Mouse (Mus musculus) layer of hippocampus, adult 18-20 months (tissue): ENCODE measurements around the gene Mapk14. TPM values are rescaled to one million over a fixed set of nuclear protein-coding genes. Genes with fewer than 3 reads are reported as not detected.

ENCODE experiments used
- DNase-seq, 2 experiments: peaks; one replicate each; pipeline ENCODE4 v3.0.0; 2022; ENCODE audit warnings: low spot score in 2 of 2
- long read RNA-seq: library from polyadenylated mRNA; stranded (forward); transcript quantifications from one replicate; pipeline ENCODE4 v2.0.0, GENCODE M21; 2021
- total RNA-seq, 2 experiments: library from RNA; stranded (reverse); gene quantifications; 2 replicates each; pipeline ENCODE4 v1.2.3; 2021

Gene Mapk14
- 10 to 100 TPM; 75.0 to 80.5 TPM for total RNA-seq
- long read RNA-seq, transcript Mapk14-201 (12 exons, 3,562 nt), result minor isoform, 43 of 112 reads
- long read RNA-seq, transcript Mapk14-202 (12 exons, 3,548 nt), result major isoform, 55 of 112 reads
- long read RNA-seq, partial matches to known transcripts, result 3 of 112 reads
- long read RNA-seq, other reads (novel, unspliced or antisense), result 10 of 112 reads

DNA sequence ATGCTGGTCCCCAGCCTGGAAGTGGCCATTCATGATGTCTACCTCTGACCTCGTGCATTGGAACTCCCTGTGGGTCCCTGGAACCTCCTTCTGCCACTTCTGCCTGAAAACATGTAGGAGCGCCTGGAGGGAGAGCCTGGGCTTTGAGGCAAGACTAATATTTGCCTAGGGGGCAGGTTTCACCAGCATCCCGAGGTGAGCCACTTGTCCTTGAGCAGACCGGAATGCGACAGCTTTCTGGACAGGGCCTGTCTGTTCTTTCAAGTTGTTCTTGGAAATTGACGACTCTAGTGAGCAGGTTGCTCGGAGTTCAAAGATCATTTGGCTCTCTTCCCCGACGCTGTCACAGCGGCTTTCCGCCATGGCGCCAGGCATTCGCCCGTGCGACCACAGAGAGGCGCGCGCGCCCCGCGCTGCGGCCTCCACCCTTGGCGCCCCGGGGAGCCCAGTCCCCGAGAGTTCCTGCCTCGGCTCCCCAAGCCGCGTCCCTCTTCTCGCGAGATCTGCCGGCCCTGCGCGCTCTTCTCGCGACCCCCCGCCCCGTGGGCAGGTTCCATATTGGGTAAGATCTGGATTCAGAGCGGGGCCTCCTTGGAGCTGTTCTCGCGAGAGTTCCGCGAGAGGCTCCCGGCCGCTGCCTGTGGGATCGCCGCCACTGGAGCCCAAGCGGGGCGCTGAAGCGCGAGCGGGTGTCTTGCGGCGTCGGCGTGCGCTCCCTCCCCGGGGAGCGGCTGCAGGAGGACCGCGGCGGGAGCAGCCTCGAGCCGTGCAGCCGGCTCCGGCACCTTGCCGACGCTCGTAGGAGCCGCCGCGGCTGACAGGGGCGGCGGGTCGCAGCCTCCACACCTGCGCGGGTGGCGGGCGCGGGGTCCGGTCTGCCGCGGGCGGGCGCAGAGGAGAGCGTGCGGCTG is at the start of gene Mapk14:
TSS of gene Mapk14 (plus strand) at position 554 of the 911 bp plus-strand sequence.
- peak; percentile 99 to 100 for DNase-seq

- DNase-seq, result no peak
Measured at GRCm38 (mm10) chr17:28643697-28644096, 47.4 kb upstream of the Mapk14 start.

- DNase-seq, result no peak
Measured at GRCm38 (mm10) chr17:28644112-28644511, 47.0 kb upstream of the Mapk14 start.

DNA sequence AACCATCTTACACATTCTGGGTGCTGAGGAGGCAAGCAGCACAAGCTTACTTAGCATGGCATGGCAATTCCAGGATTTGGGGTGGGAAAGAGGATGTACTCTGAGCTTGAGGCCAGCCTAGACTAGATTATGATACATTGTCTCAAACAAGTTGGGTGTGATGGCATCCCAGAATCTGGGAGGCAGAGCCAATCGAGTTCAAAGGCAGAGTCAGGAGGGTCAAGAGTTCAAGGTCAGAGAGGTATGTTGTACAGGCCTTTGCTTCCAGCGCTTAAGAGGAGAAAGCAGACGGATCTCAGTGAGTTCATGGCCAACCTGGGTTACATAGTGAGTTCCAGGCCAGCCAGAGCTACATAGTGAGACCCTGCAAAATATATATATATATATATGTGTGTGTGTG is 44.9 kb upstream of the Mapk14 start:
- DNase-seq, result no peak

DNA sequence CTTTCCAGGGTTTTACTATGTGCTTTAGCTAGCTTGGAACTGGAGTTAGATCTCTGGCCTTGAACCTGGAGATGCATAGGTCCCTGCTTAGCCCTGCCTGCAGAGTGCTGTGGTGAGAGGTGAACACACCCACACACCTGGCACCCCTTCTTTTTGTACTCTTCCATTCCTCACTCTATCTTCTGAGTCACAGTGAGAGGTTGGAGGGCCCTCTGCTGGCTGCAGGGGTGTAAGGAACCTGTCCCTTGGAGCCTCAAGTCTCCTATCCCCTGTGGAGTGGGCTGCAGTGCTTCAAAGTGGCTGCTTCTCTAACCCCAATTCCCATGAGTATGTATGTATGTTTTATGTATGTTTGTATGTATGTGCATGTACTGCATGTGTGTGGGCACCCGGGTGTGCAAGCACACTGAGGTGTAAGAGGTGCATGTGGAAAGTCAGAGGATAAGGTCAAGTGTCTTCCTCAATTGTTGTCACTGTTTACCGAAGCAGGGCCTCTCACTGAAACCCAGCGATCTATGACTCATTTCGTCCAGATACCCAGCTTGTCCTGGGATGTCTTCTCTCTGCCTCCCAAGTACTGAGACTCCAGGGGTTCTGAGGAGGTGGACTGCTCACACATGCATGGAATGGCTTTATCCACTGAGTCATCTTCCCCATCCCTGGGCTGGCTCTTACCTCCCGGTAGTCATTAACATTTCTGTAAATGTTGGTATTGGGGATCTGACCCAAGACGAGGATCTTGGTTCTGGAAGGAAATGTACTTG is 42.3 kb upstream of the Mapk14 start:
- DNase-seq, result peak; percentile 35 to 66

GRCm38 (mm10) chr17:28650268-28650667 is 40.9 kb upstream of the Mapk14 start:
- DNase-seq, result no peak

DNA sequence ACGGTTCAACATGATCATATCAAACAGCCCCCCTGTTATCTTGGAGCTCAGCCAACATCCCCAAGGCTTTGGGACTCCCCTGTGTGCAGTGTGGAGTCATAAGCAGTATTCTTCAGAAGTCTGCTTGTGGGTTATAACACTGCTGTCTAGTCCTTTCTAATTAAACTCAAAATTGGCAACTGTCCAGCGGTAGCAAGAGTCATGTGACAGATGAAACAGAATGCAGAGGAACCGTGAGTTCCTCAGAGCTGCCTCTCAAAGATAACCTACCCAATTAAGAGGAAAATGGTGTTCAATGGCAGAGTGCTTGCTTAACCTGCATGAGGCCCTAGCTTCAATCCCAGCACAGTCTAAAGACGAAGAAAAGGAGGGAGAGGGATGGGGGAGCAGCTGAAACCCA is 33.2 kb upstream of the Mapk14 start:
- peak in 1 of 2 experiments; percentile 61 for DNase-seq

- DNase-seq, result no peak
Measured at GRCm38 (mm10) chr17:28659564-28659963, 31.6 kb upstream of the Mapk14 start.

- DNase-seq, result no peak
Measured at GRCm38 (mm10) chr17:28682311-28683084, 8.6 kb upstream of the Mapk14 start.

DNA sequence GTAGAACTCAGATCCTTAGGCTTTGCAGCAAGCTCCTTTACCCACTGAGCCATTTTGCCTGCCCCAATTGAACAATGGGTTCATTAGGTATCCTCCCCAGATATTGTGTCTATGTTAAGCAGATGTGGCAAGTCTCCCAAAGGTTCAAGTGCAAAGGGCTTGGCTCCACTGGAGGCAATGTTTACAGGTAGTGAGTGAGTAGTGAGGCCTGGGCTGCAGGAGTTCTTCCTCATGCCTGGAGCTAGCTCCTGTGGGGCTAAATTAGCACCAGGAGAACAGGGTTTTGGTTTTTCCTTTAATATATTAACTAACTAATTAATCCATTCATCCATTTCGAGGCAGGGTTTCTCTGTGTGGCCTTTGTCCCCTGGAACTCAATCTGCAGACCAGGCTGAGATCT is 7.5 kb upstream of the Mapk14 start:
- DNase-seq, result no peak

DNA sequence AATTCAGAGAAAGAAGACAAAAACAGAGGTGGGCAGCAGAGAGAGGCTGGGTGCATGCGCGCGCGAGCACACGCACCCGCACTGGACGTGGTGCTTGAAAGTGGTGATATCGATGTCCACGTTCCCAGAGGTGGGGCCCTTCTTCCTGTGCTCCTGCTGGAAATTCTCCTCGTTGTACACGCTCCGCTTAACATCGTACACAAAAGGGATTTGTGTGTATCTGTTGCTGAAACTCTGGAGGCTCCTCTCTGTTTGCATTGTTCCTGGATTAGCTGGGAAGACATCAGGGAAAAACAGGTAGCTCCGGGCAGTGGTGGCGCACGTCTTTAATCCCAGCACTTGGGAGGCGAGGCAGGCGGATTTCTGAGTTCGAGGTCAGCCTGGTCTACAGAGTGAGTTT is 6.5 kb upstream of the Mapk14 start:
- DNase-seq, result no peak

DNA sequence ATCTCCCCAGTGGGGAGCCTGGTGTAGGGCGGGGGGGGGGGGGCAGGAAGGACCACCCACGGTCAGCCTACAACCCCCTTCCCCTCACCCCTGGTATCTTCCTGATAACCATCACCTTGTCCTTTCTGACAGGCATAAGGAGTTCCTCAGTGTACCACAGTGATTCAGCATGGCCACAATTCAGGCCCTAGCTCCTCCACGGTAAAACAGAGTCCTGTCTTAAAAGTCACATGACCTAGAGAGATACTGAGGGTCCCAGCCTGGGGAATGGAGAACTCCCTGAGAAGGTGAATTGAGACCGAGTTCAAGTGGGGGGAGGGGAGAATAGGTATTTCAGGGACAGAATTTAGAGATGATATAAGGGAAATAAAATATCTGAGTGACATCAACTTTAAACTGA is 3.8 kb upstream of the Mapk14 start:
- DNase-seq, result no peak

DNA sequence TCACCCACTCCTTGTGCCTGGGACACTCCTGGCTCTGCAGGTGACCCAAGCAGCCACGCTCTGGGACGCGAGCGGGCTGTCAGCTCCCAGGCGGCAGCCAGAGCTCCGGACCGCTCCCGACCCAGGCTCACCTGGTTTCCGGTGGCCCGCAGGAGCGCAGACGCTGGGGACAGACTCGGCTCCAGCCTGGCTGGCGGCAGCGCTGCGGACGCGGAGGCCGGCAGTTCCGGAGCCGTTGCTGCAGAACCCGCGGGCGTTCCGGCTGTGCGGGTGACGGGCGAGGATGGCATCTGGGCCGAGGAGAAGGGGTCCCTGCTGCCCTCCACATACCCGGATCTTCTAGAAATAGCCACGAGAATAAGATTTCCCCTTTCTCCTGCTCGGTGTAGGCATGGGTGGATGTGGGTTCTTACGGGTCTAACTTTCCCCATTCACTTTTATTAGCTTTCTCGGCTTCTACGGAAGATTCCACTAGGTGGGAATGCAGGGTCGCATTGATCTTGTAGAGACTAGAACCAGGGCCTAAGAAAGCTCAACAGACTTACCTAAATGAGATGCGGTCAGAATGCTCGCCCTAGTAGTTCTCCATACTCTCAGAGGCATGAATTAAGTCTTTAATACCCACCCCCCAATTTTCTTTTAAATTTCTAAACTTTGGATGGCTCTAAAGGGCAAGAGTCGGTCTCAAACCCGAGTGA is 1.4 kb upstream of the Mapk14 start, which contains the start of gene Slc26a8:
TSS of gene Slc26a8 (minus strand) at position 648 of the 698 bp plus-strand sequence.
- no peak for DNase-seq

GRCm38 (mm10) chr17:28691687-28692340 is 685 bp downstream of the Mapk14 start:
- no peak for DNase-seq

GRCm38 (mm10) chr17:28692341-28692710 is 1.2 kb downstream of the Mapk14 start:
- peak; percentile 40 to 67 for DNase-seq

DNA sequence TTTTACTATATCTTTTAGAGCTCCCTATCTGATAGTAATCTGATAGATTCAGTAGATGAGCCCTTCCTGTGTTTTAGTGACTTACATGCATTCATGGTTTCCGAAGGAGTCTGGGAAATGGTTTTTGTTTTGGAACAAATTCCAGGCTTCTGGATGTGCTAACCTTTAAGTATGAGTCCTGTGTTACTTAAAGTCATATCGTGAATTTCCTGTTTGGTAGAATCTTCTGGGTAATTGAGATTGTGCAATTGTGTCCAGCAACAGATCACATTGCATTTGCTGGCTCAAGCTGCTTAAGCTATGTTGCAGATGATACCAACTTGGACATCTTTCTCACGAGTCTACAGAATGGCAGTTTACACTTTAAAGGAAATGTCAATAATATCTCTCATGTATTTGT is 2.0 kb downstream of the Mapk14 start:
- no peak for DNase-seq

DNA sequence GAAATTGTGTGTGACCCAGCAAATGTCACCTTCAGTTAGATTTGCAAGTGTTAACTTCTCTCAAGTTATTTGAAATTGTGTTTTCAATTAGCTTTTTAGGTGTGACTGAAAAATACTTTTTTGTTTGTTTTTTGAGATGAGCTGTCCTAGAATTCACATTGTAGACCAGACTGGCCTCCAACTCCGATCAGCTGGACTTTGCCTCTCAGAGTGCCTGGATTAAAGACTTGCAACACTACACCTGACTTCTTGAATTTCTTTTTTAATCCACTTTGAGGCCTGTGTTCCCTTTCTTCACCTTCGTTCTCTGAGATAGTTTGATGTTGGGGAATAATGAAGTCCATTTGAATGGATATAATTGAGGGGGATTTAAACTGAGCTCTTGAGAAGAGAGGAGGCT is 2.9 kb downstream of the Mapk14 start:
- DNase-seq, result no peak

GRCm38 (mm10) chr17:28694832-28695231 is 3.7 kb downstream of the Mapk14 start:
- no peak for DNase-seq

DNA sequence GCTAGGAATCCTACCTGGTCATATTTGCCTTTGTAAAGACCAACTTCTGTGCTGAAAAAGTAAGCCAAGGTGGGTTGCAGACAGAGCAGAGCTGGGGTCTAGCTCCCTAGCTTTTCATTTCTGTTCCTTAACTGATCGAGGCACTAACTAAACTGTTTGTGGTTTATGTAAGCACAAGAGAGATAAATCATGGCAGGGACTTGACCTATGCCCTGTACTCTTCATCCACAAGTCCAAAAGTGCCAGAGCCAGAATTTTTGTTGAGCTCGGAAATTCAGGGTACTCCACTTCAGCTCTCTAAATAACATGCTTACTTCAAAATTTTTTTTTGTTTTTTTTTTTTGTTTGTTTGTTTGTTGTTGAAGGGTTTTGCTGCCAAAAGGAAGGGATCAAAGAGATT is 5.5 kb downstream of the Mapk14 start:
- no peak for DNase-seq
